Mouse (Mus musculus) liver, embryonic 14.5 days (tissue): Measurements from ENCODE around the gene 1700001K19Rik. TPM values are rescaled to one million over a fixed set of nuclear protein-coding genes. Genes with fewer than 3 reads are reported as not detected.
A peak's percentile ranks its signal among the peaks of the same experiment; 100 is the strongest.

Source experiments
- ATAC-seq: fragments of 200-750 bp; cut with Nextera tagmentation; 2 replicates; pipeline ENCODE4 v1.8.0; 2017; ENCODE audit warnings: moderate number of reproducible peaks, mild to moderate bottlenecking, moderate library complexity; ENCODE audit not compliant: insufficient read depth
- DNase-seq, 3 experiments: peaks; one replicate each; pipeline ENCODE4 v3.0.0-alpha.2; 2012 to 2013; ENCODE audit warnings: low read depth in 3 of 3, low spot score in 3 of 3
- H3K27ac ChIP-seq: fragments of 300-500 bp; sonication (generic); 2 replicates; pipeline ENCODE4 v1.5.1; 2014; ENCODE audit warnings: moderate library complexity, mild to moderate bottlenecking, control low read depth, inconsistent platforms
- H3K27me3 ChIP-seq: fragments of 300-500 bp; sonication (generic); 2 replicates; pipeline ENCODE4 v1.6.1; 2014; ENCODE audit warnings: mild to moderate bottlenecking, low read length, moderate library complexity; ENCODE audit not compliant: control insufficient read depth, insufficient read depth
- H3K36me3 ChIP-seq: fragments of 300-500 bp; sonication (generic); replicated peaks from 2 replicates; pipeline ENCODE4 v1.6.1; 2014; ENCODE audit warnings: low read depth; ENCODE audit not compliant: control insufficient read depth, insufficient read depth
- H3K4me1 ChIP-seq, 2 experiments: fragments of 200-500 bp in 1 of 2; fragments of 300-500 bp in 1 of 2; sonication (generic) in 1 of 2; replicated peaks; 2 replicates each; pipeline ENCODE4 v1.6.1; 2012 to 2014; ENCODE audit warnings: antibody characterized with exemption in 1 of 2, inconsistent platforms in 1 of 2, low read length in 1 of 2; ENCODE audit not compliant: control insufficient read depth in 2 of 2, insufficient read depth in 2 of 2
- H3K4me2 ChIP-seq: fragments of 300-500 bp; sonication (generic); 2 replicates; pipeline ENCODE4 v1.6.1; 2014; ENCODE audit warnings: low read depth, mild to moderate bottlenecking, control low read depth, moderate library complexity
- H3K4me3 ChIP-seq, 2 experiments: fragments of 200-500 bp in 1 of 2; fragments of 300-500 bp in 1 of 2; sonication (generic) in 1 of 2; 2 replicates each; pipeline ENCODE4 v1.5.1; 2012 to 2014; ENCODE audit warnings: low read depth in 2 of 2, low read length in 2 of 2, mild to moderate bottlenecking in 2 of 2, control low read depth in 1 of 2, inconsistent platforms in 1 of 2, moderate library complexity in 1 of 2; ENCODE audit not compliant: insufficient read depth in 1 of 2
- H3K9ac ChIP-seq: fragments of 300-500 bp; sonication (generic); replicated peaks from 2 replicates; pipeline ENCODE4 v1.6.1; 2014; ENCODE audit warnings: mild to moderate bottlenecking, control low read depth, moderate library complexity
- H3K9me3 ChIP-seq: fragments of 300-500 bp; sonication (generic); 2 replicates; pipeline ENCODE4 v1.6.1; 2016; ENCODE audit warnings: low read length, mixed read lengths; ENCODE audit not compliant: control insufficient read depth
- CTCF ChIP-seq: IDR thresholded peaks from 2 replicates; pipeline ENCODE4 v1.5.1; 2016; ENCODE audit warnings: antibody characterized with exemption, low read depth, control low read depth
- EP300 ChIP-seq: IDR thresholded peaks from 2 replicates; pipeline ENCODE4 v1.6.1; 2016; ENCODE audit warnings: antibody characterized with exemption, low read depth
- WGBS: fragments of 180-500 bp; shearing (Covaris S2); extraction: QIAGEN DNeasy Blood & Tissue Kit; methylation state at CpG from one replicate; pipeline ENCODE4 v1.1.7; 2014; ENCODE audit not compliant: insufficient replicate concordance; 5-methylcytosine and 5-hydroxymethylcytosine counted together
- polyA plus RNA-seq, 2 experiments: library from polyadenylated mRNA; depleted of rRNA in 1 of 2; stranded (reverse) in 1 of 2; unstranded in 1 of 2; fragments of >200 nt; fragmentation: Nextera tagmentation in 1 of 2; extraction: Ambion mirVana in 1 of 2; gene quantifications; 2 replicates each; pipeline versions ENCODE4 v1.2.1 to v1.2.3; 2012 to 2014

The 1700001K19Rik gene
- polyA plus RNA-seq, 2 experiments = not detected

- WGBS = 75% methylated on average over 12 of the region's 12 CpGs
- Histone ChIP-seq H3K9me3 (no peaks in the 10 kb centered on the region), H3K4me2 (no peak overlapping the region), H3K27me3 (no peaks in the 10 kb centered on the region), H3K27ac (no peak overlapping the region), H3K4me3 (no peak overlapping the region), H3K4me1 (peaks cover 0 to 2% of the 10 kb centered on the region in 2 experiments; a peak in 2 of 4 replicates), H3K36me3 (peaks cover 32% of the 10 kb centered on the region), H3K9ac (no peak overlapping the region)
- DNase-seq = no peak
- no peak for ATAC-seq
- TF ChIP-seq EP300 = no peak
- no peak for TF ChIP-seq CTCF
Measured at GRCm38 (mm10) chr12:110687894-110688734, 5.7 kb upstream of the 1700001K19Rik start.

DNA sequence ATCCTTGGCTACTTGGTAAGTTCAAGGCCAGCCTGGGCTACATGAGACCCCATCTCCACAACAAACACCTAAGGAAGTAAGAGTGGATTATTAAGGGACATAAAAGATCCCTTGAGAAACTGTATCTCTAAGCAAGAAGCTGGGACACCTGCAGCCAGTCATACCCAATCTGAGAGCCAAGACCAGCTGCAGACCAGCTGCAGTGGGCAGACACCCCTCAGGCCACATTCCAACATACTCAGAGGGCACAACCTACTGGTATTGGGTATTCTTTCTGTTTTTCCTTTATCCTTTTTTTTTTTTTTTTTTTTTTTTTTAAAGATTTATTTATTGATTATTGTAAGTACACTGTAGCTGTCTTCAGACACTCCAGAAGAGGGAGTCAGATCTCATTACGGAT is 1.2 kb upstream of the 1700001K19Rik start:
- ATAC-seq = no peak
- DNase-seq = no peak
- Histone ChIP-seq H3K4me1 (peaks cover 0 to 2% of the 10 kb centered on the region in 2 experiments; a peak in 1 of 4 replicates), H3K4me3 (no peak overlapping the region), H3K36me3 (no peaks in the 10 kb centered on the region; the same call in none of the 2 replicates), H3K27ac (no peak overlapping the region), H3K9me3 (no peaks in the 10 kb centered on the region), H3K27me3 (no peaks in the 10 kb centered on the region), H3K4me2 (no peak overlapping the region), H3K9ac (no peak overlapping the region)
- TF ChIP-seq EP300 (no peak), CTCF (no peak)
- no CpG with 5 or more reads among the region's 1 CpGs for WGBS

DNA sequence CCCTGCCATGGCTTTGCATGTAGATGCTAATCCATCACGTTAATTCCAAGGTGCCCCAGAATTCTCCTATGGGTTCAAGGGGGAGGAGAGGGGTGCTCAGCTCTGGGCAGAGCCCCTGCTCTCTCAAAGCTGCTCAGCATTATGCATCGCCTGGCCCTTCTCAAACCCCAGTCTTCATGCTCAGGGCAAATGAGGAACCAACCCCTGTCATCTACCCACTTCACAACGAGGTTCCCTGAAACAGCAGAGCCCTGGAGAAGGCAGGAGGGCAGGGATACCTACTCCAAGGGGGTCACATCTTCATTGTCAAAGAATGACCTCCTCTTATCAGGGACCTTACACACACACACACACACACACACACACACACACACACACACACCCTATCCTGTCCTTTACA is 541 bp downstream of the 1700001K19Rik start:
- no peak overlapping the region for H3K27ac ChIP-seq
- no peak overlapping the region for H3K4me2 ChIP-seq
- no peaks in the 10 kb centered on the region for H3K4me1 ChIP-seq
- no peak overlapping the region for H3K9ac ChIP-seq
- 29% methylated on average over 3 of the region's 3 CpGs for WGBS
- no peak for TF ChIP-seq CTCF
- no peak for TF ChIP-seq EP300
- ATAC-seq (0 out of 2 replicates have a peak, but pooled peaks have one; percentile 12), DNase-seq (no peak)
- H3K36me3 ChIP-seq = no peaks in the 10 kb centered on the region; the same call in 1 of the 2 replicates
- H3K4me3 ChIP-seq = no peak overlapping the region
- no peaks in the 10 kb centered on the region for H3K9me3 ChIP-seq
- no peaks in the 10 kb centered on the region for H3K27me3 ChIP-seq

GRCm38 (mm10) chr12:110681191-110681590 is 1.2 kb downstream of the 1700001K19Rik start:
- TF ChIP-seq EP300 (no peak), CTCF (no peak)
- no peaks in the 10 kb centered on the region for H3K36me3 ChIP-seq
- no peak overlapping the region for H3K27ac ChIP-seq
- H3K9me3 ChIP-seq = no peaks in the 10 kb centered on the region
- H3K4me3 ChIP-seq = no peak overlapping the region
- no peaks in the 10 kb centered on the region for H3K27me3 ChIP-seq
- 56% methylated on average over 7 of the region's 7 CpGs for WGBS
- DNase-seq (no peak), ATAC-seq (no peak)
- no peaks in the 10 kb centered on the region for H3K4me1 ChIP-seq
- no peak overlapping the region for H3K4me2 ChIP-seq
- H3K9ac ChIP-seq = no peak overlapping the region

DNA sequence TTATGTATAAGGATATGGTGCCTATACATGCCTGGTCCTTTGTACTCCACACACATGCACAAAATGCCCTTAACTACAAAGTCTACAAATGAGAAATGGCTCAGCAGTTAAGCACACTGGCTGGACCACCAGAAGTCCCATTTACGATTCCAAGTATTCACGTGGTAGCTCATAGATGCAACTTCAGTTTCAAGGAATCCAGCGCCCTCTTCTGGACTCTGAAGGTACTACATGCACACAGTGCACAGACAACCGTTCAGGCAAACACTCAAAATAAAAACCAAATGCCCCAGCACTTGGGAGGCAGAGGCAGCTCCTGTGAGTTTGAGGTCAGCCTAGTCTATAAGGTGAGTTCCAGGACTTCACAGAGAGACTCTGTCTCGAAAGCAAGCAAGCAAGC is 8.2 kb downstream of the 1700001K19Rik start:
- DNase-seq (peak in 1 of 3 experiments; percentile 35), ATAC-seq (no peak)
- Histone ChIP-seq H3K4me2 (no peak overlapping the region), H3K27ac (no peak overlapping the region), H3K36me3 (no peaks in the 10 kb centered on the region), H3K4me1 (no peaks in the 10 kb centered on the region), H3K4me3 (no peak overlapping the region), H3K9me3 (no peaks in the 10 kb centered on the region), H3K27me3 (no peaks in the 10 kb centered on the region), H3K9ac (no peak overlapping the region)
- TF ChIP-seq EP300 = no peak
- peak; percentile 81 for TF ChIP-seq CTCF
- WGBS = 39% methylated on average over 5 of the region's 5 CpGs
